ENCODE assay signal across 8 mouse cellular contexts in genomic region chr17:23699131-23700077, GRCm38 (mm10). TPM values are rescaled to one million over a fixed set of nuclear protein-coding genes. Genes with fewer than 3 reads are reported as not detected.
DNase-seq lines count a peak whose midpoint lies in the region; ATAC-seq and TF ChIP-seq lines count a peak whose summit lies in the region.

No protein-coding gene starts in this region.

- intact Hi-C loops in gastrocnemius, adult 2 months (cut with DNase I): no loop called here

- H3K4me2 ChIP-seq in hindbrain, embryonic 16.5 days (ENCODE audit: low read length): peak overlapping the region; percentile 97
- peak overlapping the region; percentile 92 for H3K4me2 ChIP-seq in liver, embryonic 12.5 days
- peak overlapping the region; percentile 99 for H3K4me2 ChIP-seq in neural tube, embryonic 11.5 days (ENCODE audit: low read depth)

- peak; percentile 20; the same call in 1 of the 2 replicates for TF ChIP-seq CTCF in gastrocnemius, adult 2 months (IDR thresholded peaks at IDR 0.05)

- peak overlapping the region; percentile 74 for H3K9ac ChIP-seq in hindbrain, embryonic 16.5 days (ENCODE audit: low read depth, low read length)
- H3K9ac ChIP-seq in liver, embryonic 12.5 days: peak overlapping the region; percentile 55
- peak overlapping the region; percentile 57 for H3K9ac ChIP-seq in neural tube, embryonic 11.5 days (ENCODE audit: low read length)

- peaks cover 11% of the 10 kb centered on the region for H3K27me3 ChIP-seq in hindbrain, embryonic 16.5 days (replicated peaks; ENCODE audit: control insufficient read depth, insufficient read depth, low read length)
- peaks cover 88% of the 10 kb centered on the region for H3K27me3 ChIP-seq in liver, embryonic 12.5 days (replicated peaks)
- H3K27me3 ChIP-seq in neural tube, embryonic 11.5 days (ENCODE audit: control insufficient read depth, insufficient read depth, low read length): peaks cover 22% of the 10 kb centered on the region

- peak overlapping the region; percentile 91 for H3K4me3 ChIP-seq in gastrocnemius, adult 2 months
- peak overlapping the region; percentile 83 for H3K4me3 ChIP-seq in hindbrain, embryonic 16.5 days (ENCODE audit: low read length)
- peak overlapping the region; percentile 64 for H3K4me3 ChIP-seq in liver, embryonic 12.5 days
- peak overlapping the region; percentile 67 for H3K4me3 ChIP-seq in neural tube, embryonic 11.5 days (ENCODE audit: low read depth, low read length)

- under 1% methylated on average over 81 of the region's 101 CpGs for WGBS in hindbrain, embryonic 16.5 days
- WGBS in liver, embryonic 12.5 days (ENCODE audit: insufficient replicate concordance): 3% methylated on average over 67 of the region's 101 CpGs
- under 1% methylated on average over 61 of the region's 101 CpGs for WGBS in neural tube, embryonic 11.5 days

- H3K27ac ChIP-seq in gastrocnemius, adult 2 months: peak overlapping the region; percentile 87
- peak overlapping the region; percentile 75 for H3K27ac ChIP-seq in hindbrain, embryonic 16.5 days (ENCODE audit: low read depth, low read length)
- H3K27ac ChIP-seq in liver, embryonic 12.5 days: no peak overlapping the region
- H3K27ac ChIP-seq in neural tube, embryonic 11.5 days (ENCODE audit: low read depth, low read length): no peak overlapping the region

- H3K4me1 ChIP-seq in hindbrain, embryonic 16.5 days (ENCODE audit: control insufficient read depth, insufficient read depth, low read depth, low read length): peaks cover 7% of the 10 kb centered on the region
- peaks cover 12% of the 10 kb centered on the region; the same call in 1 of the 2 replicates for H3K4me1 ChIP-seq in liver, embryonic 12.5 days
- H3K4me1 ChIP-seq in neural tube, embryonic 11.5 days (ENCODE audit: control insufficient read depth, insufficient read depth, low read length): no peaks in the 10 kb centered on the region

- H3K36me3 ChIP-seq in hindbrain, embryonic 16.5 days (ENCODE audit: control insufficient read depth, insufficient read depth, low read length): no peaks in the 10 kb centered on the region
- H3K36me3 ChIP-seq in liver, embryonic 12.5 days: no peaks in the 10 kb centered on the region
- no peaks in the 10 kb centered on the region for H3K36me3 ChIP-seq in neural tube, embryonic 11.5 days (ENCODE audit: control insufficient read depth, insufficient read depth, low read length)

- H3K9me3 ChIP-seq in hindbrain, embryonic 16.5 days (ENCODE audit: control insufficient read depth, low read length): no peaks in the 10 kb centered on the region
- H3K9me3 ChIP-seq in liver, embryonic 12.5 days (replicated peaks): no peaks in the 10 kb centered on the region
- H3K9me3 ChIP-seq in neural tube, embryonic 11.5 days (ENCODE audit: control insufficient read depth, low read length): no peaks in the 10 kb centered on the region

- DNase-seq in spleen, postnatal 10 days (ENCODE audit: low spot score in 2 of 2): peak; percentile 17 to 31
- no peak for DNase-seq in spleen, adult 12 weeks (ENCODE audit: low spot score)
- DNase-seq in brain, adult 2 months (ENCODE audit: low read depth, low spot score): peak; percentile 51
- peak; percentile 80 for DNase-seq in gastrocnemius, adult 2 months
- DNase-seq in neural tube, embryonic 11.5 days (ENCODE audit: low spot score): peak; percentile 21
- no peak for DNase-seq in layer of hippocampus, adult 9-10 months (ENCODE audit: low spot score)

- ATAC-seq in hindbrain, embryonic 16.5 days: no peak; the same call in 1 of the 2 replicates
- ATAC-seq in liver, embryonic 12.5 days: peak; percentile 30; the same call in 1 of the 2 replicates
- ATAC-seq in neural tube, embryonic 11.5 days (ENCODE audit: insufficient read depth, low FRiP score, low TSS enrichment): peak; percentile 49

RNA-seq across cellular contexts. Expression of gene Cldn9, which starts 15.6 kb away (rescaled TPM):
- under 1 TPM; 0.15 to 0.17 TPM for total RNA-seq in gastrocnemius, adult 2 months (2021)
- polyA plus RNA-seq in hindbrain, embryonic 16.5 days (2015; fragmentation: Nextera tagmentation; extraction: Ambion mirVana): 1.6 and 2.0 TPM in 2 replicates
- polyA plus RNA-seq in liver, embryonic 12.5 days (2016; fragmentation: Nextera tagmentation; extraction: Ambion mirVana): 0.08 and 0.11 TPM in 2 replicates
- 1.3 and 1.9 TPM in 2 replicates for polyA plus RNA-seq in neural tube, embryonic 11.5 days (2014; fragmentation: Nextera tagmentation; extraction: Ambion mirVana)

RNA-seq across cellular contexts. Expression of gene Cldn6, which starts 20.4 kb away (rescaled TPM):
- total RNA-seq in gastrocnemius, adult 2 months (2021): not detected
- 0.34 and 0.54 TPM in 2 replicates for polyA plus RNA-seq in hindbrain, embryonic 16.5 days (2015; fragmentation: Nextera tagmentation; extraction: Ambion mirVana)
- 0.78 and 2.3 TPM in 2 replicates for polyA plus RNA-seq in liver, embryonic 12.5 days (2016; fragmentation: Nextera tagmentation; extraction: Ambion mirVana)
- 8.7 and 11.1 TPM in 2 replicates for polyA plus RNA-seq in neural tube, embryonic 11.5 days (2014; fragmentation: Nextera tagmentation; extraction: Ambion mirVana)

RNA-seq across cellular contexts. Expression of gene Tnfrsf12a, which starts 22.1 kb away (rescaled TPM):
- 10 to 100 TPM; 19.5 to 27.5 TPM for total RNA-seq in gastrocnemius, adult 2 months (2021)
- polyA plus RNA-seq in hindbrain, embryonic 16.5 days (2015; fragmentation: Nextera tagmentation; extraction: Ambion mirVana): 5.8 and 6.1 TPM in 2 replicates
- polyA plus RNA-seq in liver, embryonic 12.5 days (2016; fragmentation: Nextera tagmentation; extraction: Ambion mirVana): 7.1 and 7.8 TPM in 2 replicates
- 2.3 and 3.6 TPM in 2 replicates for polyA plus RNA-seq in neural tube, embryonic 11.5 days (2014; fragmentation: Nextera tagmentation; extraction: Ambion mirVana)

RNA-seq across cellular contexts. Expression of gene 1520401A03Rik, which starts 23.2 kb away (rescaled TPM):
- not detected for total RNA-seq in gastrocnemius, adult 2 months (2021)
- polyA plus RNA-seq in hindbrain, embryonic 16.5 days (2015; fragmentation: Nextera tagmentation; extraction: Ambion mirVana): 0.13 TPM in 1 of 2 replicates, not detected in the other
- 0.05 and 0.10 TPM in 2 replicates for polyA plus RNA-seq in liver, embryonic 12.5 days (2016; fragmentation: Nextera tagmentation; extraction: Ambion mirVana)
- polyA plus RNA-seq in neural tube, embryonic 11.5 days (2014; fragmentation: Nextera tagmentation; extraction: Ambion mirVana): 0.25 and 0.58 TPM in 2 replicates

RNA-seq across cellular contexts. Expression of gene Thoc6, which starts 25.7 kb away (rescaled TPM):
- total RNA-seq in gastrocnemius, adult 2 months (2021): 1 to 10 TPM; 6.3 to 8.8 TPM
- 41.3 and 42.1 TPM in 2 replicates for polyA plus RNA-seq in hindbrain, embryonic 16.5 days (2015; fragmentation: Nextera tagmentation; extraction: Ambion mirVana)
- polyA plus RNA-seq in liver, embryonic 12.5 days (2016; fragmentation: Nextera tagmentation; extraction: Ambion mirVana): 31.4 and 36.1 TPM in 2 replicates
- 57.8 and 62.4 TPM in 2 replicates for polyA plus RNA-seq in neural tube, embryonic 11.5 days (2014; fragmentation: Nextera tagmentation; extraction: Ambion mirVana)

Comparison
In these comparisons a context has a peak if more than half of its experiments do, and no peak if none do; other contexts are left out.
1. DNase-seq: peak in spleen, postnatal 10 days (2 of 2), brain, adult 2 months (single experiment), gastrocnemius, adult 2 months (single experiment) and neural tube, embryonic 11.5 days (single experiment); none in spleen, adult 12 weeks (single experiment) and layer of hippocampus, adult 9-10 months (single experiment).
2. H3K27ac ChIP-seq: peak in gastrocnemius, adult 2 months (single experiment) and hindbrain, embryonic 16.5 days (single experiment); none in liver, embryonic 12.5 days (single experiment) and neural tube, embryonic 11.5 days (single experiment).
3. Peak in every context shown above with its lines, with median percentiles within 50 percentile points of each other: H3K4me3 ChIP-seq, H3K4me2 ChIP-seq and H3K9ac ChIP-seq.